Mouse (Mus musculus): Measurements from ENCODE around the gene Sept8.

- no peak for TF ChIP-seq CTCF (IDR thresholded peaks at IDR 0.05; ENCODE audit: low read depth)
- no peak for TF ChIP-seq EP300 (IDR thresholded peaks at IDR 0.05; ENCODE audit: low read depth)
Observed at GRCm38 (mm10) chr11:53550714-53551113, 31.7 kb downstream of the Sept8 start.

All from liver, embryonic 14.5 days (tissue).